In the genomic region with DNA sequence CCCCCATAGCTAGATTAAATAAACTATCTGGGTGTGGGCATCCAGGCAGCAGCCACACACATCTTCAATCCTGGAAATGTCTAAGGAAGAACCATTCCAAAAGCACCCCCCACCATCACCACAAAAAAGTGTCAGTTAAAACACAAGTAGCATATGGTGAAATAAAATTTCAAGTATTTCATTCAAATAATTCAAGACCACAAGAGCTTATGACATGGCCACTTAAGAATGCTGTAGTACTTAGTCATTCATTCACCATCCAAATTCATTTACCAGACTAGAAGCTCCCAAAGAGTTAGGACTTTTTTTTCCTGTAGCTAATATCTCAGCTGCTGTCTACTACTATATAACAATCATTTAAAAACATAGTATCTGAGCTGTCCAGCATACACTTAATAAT, we compare ENCODE assay signal across 12 mouse cellular contexts.
"Had no signal": no experiment of that assay in that cellular context is flagged by ENCODE, and none has a peak within 500 bp of the region (broad histone marks: within the 10 kb centered on the region; RNA-seq: fewer than 3 reads in every experiment).

No protein-coding gene starts in this region.

- H3K36me3 ChIP-seq: liver, embryonic 13.5 days; midbrain, embryonic 13.5 days; neural tube, embryonic 15.5 days had no signal

- H3K4me1 ChIP-seq: liver, embryonic 13.5 days; midbrain, embryonic 13.5 days had no signal

- H3K4me3 ChIP-seq: liver, embryonic 13.5 days; midbrain, embryonic 13.5 days; neural tube, embryonic 15.5 days had no signal

- ATAC-seq: liver, postnatal 0 days; midbrain, embryonic 13.5 days had no signal

- H3K9me3 ChIP-seq: liver, embryonic 13.5 days; midbrain, embryonic 13.5 days; neural tube, embryonic 15.5 days had no signal

- H3K27ac ChIP-seq: liver, embryonic 13.5 days; midbrain, embryonic 13.5 days; neural tube, embryonic 15.5 days had no signal

- H3K4me2 ChIP-seq: liver, embryonic 13.5 days; midbrain, embryonic 13.5 days; neural tube, embryonic 15.5 days had no signal

- H3K9ac ChIP-seq: liver, embryonic 13.5 days; liver, postnatal 0 days; midbrain, embryonic 13.5 days; neural tube, embryonic 15.5 days had no signal

- DNase-seq: kidney, adult 18-20 months; kidney, postnatal 10 days; liver; liver, embryonic 13.5 days; liver, postnatal 0 days; lung, postnatal 10 days; right cerebral cortex, postnatal 4 days; spleen, adult 18-20 months; thymus, adult 18-20 months; thymus, postnatal 14 days had no signal

- H3K27me3 ChIP-seq: liver, embryonic 13.5 days; midbrain, embryonic 13.5 days; neural tube, embryonic 15.5 days had no signal
